Mouse (Mus musculus): ENCODE data around the gene Msrb3. TPM values are rescaled to one million over a fixed set of nuclear protein-coding genes. Genes with fewer than 3 reads are reported as not detected.

Gene Msrb3
- polyA plus RNA-seq, 1 experiment from 2014 or later = 9.2 TPM

DNA sequence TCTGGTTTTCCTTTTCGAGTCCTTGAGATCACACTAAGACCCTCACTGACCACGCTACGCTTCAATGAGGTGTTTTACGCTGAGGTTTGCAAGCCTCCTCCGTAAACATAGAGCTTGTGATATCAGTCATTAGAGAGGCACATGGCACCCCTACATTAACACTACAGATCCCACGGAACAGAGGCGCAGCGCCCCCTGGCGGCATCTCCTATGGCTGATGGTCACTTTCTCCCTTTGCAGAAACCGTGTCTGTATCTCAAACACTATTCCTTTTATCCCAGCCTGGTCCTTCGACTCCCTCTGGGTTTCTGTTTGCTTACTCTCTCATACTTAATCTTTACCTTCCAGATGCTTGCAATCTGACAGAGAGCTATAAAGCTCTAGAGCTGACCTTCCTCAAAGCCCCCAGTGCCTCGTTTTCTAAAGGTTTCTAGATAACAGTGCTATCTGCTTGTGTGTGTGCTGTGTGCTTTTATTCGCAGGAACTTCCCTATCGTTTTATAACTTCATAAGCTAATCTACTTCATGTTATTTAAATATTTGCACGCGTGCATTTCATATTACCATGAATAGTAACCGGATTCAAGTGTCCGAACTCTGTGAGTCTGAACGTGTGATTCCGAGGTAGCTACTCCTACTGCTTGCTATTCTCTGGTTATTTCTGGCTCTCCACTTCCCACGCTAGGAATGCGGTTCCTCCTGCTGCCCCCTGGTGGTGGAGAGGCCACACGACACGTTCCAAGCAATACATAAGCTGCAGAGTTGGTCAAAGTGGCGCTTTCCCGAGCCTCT lies 23.0 kb downstream of the Msrb3 start:
- no peak overlapping the region for H3K4me3 ChIP-seq (ENCODE audit: low read depth, low read length)
- no peaks in the 10 kb centered on the region for H3K36me3 ChIP-seq (ENCODE audit: control insufficient read depth, insufficient read depth, low read length)
- no peak overlapping the region for H3K27ac ChIP-seq (ENCODE audit: low read depth, low read length)
- H3K4me2 ChIP-seq (replicated peaks; ENCODE audit: low read depth, low read length) = no peak overlapping the region
- no peak overlapping the region for H3K9ac ChIP-seq (ENCODE audit: low read depth, low read length)
- no peaks in the 10 kb centered on the region for H3K27me3 ChIP-seq (ENCODE audit: control insufficient read depth, insufficient read depth, low read length)
- WGBS = 18% methylated on average over 26 of the region's 26 CpGs
- DNase-seq (ENCODE audit: low spot score) = peak; percentile 95
- ATAC-seq (ENCODE audit: low FRiP score) = peak; percentile 63; the same call in 1 of the 2 replicates
- no peaks in the 10 kb centered on the region for H3K9me3 ChIP-seq (ENCODE audit: control insufficient read depth, low read length)
- no peaks in the 10 kb centered on the region for H3K4me1 ChIP-seq (replicated peaks; ENCODE audit: control insufficient read depth, insufficient read depth, low read length)

- Histone ChIP-seq H3K9ac (ENCODE audit: low read depth, low read length) (no peak overlapping the region), H3K27ac (ENCODE audit: low read depth, low read length) (no peak overlapping the region), H3K27me3 (ENCODE audit: control insufficient read depth, insufficient read depth, low read length) (no peaks in the 10 kb centered on the region), H3K4me2 (replicated peaks; ENCODE audit: low read depth, low read length) (no peak overlapping the region), H3K4me1 (replicated peaks; ENCODE audit: control insufficient read depth, insufficient read depth, low read length) (no peaks in the 10 kb centered on the region), H3K9me3 (ENCODE audit: control insufficient read depth, low read length) (no peaks in the 10 kb centered on the region), H3K36me3 (ENCODE audit: control insufficient read depth, insufficient read depth, low read length) (no peaks in the 10 kb centered on the region), H3K4me3 (ENCODE audit: low read depth, low read length) (no peak overlapping the region)
- ATAC-seq (ENCODE audit: low FRiP score) = no peak
- WGBS = 66% methylated on average over 12 of the region's 12 CpGs
- no peak for DNase-seq (ENCODE audit: low spot score)
Measured at GRCm38 (mm10) chr10:120874261-120874660, 24.6 kb downstream of the Msrb3 start.

DNA sequence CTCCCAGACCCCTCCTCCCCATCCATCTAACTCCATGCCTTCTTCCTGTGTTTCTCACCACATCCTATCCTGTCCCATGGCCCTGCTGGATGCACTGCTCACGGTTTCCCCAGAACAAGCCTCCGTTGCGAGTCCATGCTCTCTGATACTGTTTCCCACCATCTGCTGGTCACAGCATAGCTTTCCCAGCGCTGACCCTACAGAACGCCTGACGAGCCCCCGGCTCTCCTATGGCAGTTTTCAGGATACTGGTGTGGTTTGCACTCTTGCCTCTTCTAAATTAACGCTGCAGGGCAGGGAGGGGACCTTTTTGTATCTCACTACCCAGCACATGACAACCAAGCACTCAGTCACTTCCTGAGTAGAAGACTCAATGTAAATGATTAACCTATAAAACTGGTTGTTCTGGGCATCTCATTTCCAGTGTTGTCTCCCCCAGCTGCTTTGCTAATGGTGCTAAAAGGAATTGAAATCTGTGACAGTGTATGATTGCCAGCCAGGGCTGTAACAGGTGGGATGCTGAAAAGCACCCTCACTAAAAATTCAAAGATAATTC lies 25.2 kb downstream of the Msrb3 start:
- H3K9ac ChIP-seq (ENCODE audit: low read depth, low read length) = no peak overlapping the region
- 72% methylated on average over 8 of the region's 8 CpGs for WGBS
- no peaks in the 10 kb centered on the region for H3K4me1 ChIP-seq (replicated peaks; ENCODE audit: control insufficient read depth, insufficient read depth, low read length)
- no peak overlapping the region for H3K27ac ChIP-seq (ENCODE audit: low read depth, low read length)
- ATAC-seq (ENCODE audit: low FRiP score) (no peak), DNase-seq (ENCODE audit: low spot score) (no peak)
- no peaks in the 10 kb centered on the region for H3K9me3 ChIP-seq (ENCODE audit: control insufficient read depth, low read length)
- H3K4me2 ChIP-seq (replicated peaks; ENCODE audit: low read depth, low read length) = no peak overlapping the region
- no peak overlapping the region for H3K4me3 ChIP-seq (ENCODE audit: low read depth, low read length)
- H3K27me3 ChIP-seq (ENCODE audit: control insufficient read depth, insufficient read depth, low read length) = no peaks in the 10 kb centered on the region
- no peaks in the 10 kb centered on the region for H3K36me3 ChIP-seq (ENCODE audit: control insufficient read depth, insufficient read depth, low read length)

GRCm38 (mm10) chr10:120872483-120872862 lies 26.4 kb downstream of the Msrb3 start:
- Histone ChIP-seq H3K4me1 (replicated peaks; ENCODE audit: control insufficient read depth, insufficient read depth, low read length) (no peaks in the 10 kb centered on the region), H3K9me3 (ENCODE audit: control insufficient read depth, low read length) (no peaks in the 10 kb centered on the region), H3K4me2 (replicated peaks; ENCODE audit: low read depth, low read length) (no peak overlapping the region; the same call in 1 of the 2 replicates), H3K27ac (ENCODE audit: low read depth, low read length) (no peak overlapping the region), H3K36me3 (ENCODE audit: control insufficient read depth, insufficient read depth, low read length) (no peaks in the 10 kb centered on the region), H3K4me3 (ENCODE audit: low read depth, low read length) (no peak overlapping the region), H3K9ac (ENCODE audit: low read depth, low read length) (no peak overlapping the region), H3K27me3 (ENCODE audit: control insufficient read depth, insufficient read depth, low read length) (no peaks in the 10 kb centered on the region)
- peak; percentile 76 for DNase-seq (ENCODE audit: low spot score)
- WGBS = 30% methylated on average over 13 of the region's 13 CpGs
- peak; percentile 75; the same call in 1 of the 2 replicates for ATAC-seq (ENCODE audit: low FRiP score)

DNA sequence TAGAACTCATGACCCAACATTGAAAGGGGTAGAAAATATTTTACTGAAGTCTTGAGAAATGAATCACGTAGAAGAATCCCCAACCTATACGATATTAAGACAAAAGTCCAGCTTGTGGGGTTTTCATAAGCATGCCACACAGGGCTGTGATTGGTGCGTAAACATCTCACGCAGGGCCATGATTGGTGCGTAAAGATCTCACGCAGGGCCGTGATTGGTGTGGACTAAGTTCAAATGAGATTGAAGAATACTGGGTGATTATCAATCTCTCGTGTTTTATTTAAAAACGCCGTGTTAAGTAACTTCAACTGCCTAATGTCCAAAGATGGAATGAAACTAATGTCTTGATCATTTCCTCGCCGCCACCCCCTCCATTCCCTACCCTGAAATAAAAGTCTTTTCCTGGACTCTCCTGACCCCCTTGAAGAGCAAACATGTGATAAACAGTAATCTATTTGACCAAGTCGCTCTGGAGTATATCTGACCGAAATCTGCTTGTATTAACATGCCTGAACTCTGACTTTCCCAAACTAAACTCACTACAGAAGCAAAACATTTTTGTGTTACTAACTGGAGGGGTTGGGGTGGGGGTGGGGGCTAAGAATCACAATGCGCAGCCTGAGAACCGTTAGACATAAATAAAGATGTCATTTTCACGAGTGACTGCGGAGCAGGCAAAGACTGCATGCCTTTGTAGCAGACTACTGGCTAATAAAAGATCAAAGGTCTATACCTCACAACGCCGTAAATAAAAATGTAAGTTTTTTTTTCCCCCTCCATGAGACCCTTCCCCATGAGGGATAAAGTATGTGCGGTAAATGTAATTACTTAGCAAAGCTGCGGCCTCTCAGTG lies 27.0 kb downstream of the Msrb3 start:
- 74% methylated on average over 22 of the region's 22 CpGs for WGBS
- H3K4me3 ChIP-seq (ENCODE audit: low read depth, low read length) = no peak overlapping the region
- no peak overlapping the region for H3K27ac ChIP-seq (ENCODE audit: low read depth, low read length)
- H3K36me3 ChIP-seq (ENCODE audit: control insufficient read depth, insufficient read depth, low read length) = no peaks in the 10 kb centered on the region
- ATAC-seq (ENCODE audit: low FRiP score) = peak; percentile 28; the same call in 1 of the 2 replicates
- no peaks in the 10 kb centered on the region for H3K27me3 ChIP-seq (ENCODE audit: control insufficient read depth, insufficient read depth, low read length)
- H3K9ac ChIP-seq (ENCODE audit: low read depth, low read length) = no peak overlapping the region
- H3K4me1 ChIP-seq (replicated peaks; ENCODE audit: control insufficient read depth, insufficient read depth, low read length) = no peaks in the 10 kb centered on the region
- no peaks in the 10 kb centered on the region for H3K9me3 ChIP-seq (ENCODE audit: control insufficient read depth, low read length)
- no peak for DNase-seq (ENCODE audit: low spot score)
- H3K4me2 ChIP-seq (replicated peaks; ENCODE audit: low read depth, low read length) = no peak overlapping the region; the same call in 1 of the 2 replicates

DNA sequence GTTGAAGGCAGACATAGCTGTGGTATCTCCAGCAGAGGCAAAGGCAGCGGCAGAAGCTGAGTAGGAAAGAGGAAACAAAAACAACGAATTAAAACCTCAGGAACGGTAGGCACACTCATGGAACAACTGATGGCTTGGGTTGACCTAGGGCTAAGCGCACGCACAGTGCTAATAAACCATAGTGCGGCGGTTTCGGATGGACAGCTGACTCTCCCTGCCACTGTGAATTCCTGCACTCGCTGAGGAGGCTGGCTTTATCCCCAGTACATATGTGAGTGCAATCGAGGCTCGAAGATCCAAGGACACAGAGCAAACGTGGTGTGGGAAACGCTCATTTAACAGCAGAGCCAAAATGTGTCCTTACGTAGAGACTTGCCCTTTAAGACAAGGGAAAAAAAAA lies 27.8 kb downstream of the Msrb3 start:
- ATAC-seq (ENCODE audit: low FRiP score) (no peak), DNase-seq (ENCODE audit: low spot score) (no peak)
- H3K9ac ChIP-seq (ENCODE audit: low read depth, low read length) = no peak overlapping the region
- H3K9me3 ChIP-seq (ENCODE audit: control insufficient read depth, low read length) = no peaks in the 10 kb centered on the region
- no peak overlapping the region for H3K4me3 ChIP-seq (ENCODE audit: low read depth, low read length)
- WGBS = 86% methylated on average over 14 of the region's 14 CpGs
- H3K36me3 ChIP-seq (ENCODE audit: control insufficient read depth, insufficient read depth, low read length) = no peaks in the 10 kb centered on the region
- no peaks in the 10 kb centered on the region for H3K27me3 ChIP-seq (ENCODE audit: control insufficient read depth, insufficient read depth, low read length)
- no peak overlapping the region for H3K4me2 ChIP-seq (replicated peaks; ENCODE audit: low read depth, low read length)
- no peaks in the 10 kb centered on the region for H3K4me1 ChIP-seq (replicated peaks; ENCODE audit: control insufficient read depth, insufficient read depth, low read length)
- no peak overlapping the region for H3K27ac ChIP-seq (ENCODE audit: low read depth, low read length)

DNA sequence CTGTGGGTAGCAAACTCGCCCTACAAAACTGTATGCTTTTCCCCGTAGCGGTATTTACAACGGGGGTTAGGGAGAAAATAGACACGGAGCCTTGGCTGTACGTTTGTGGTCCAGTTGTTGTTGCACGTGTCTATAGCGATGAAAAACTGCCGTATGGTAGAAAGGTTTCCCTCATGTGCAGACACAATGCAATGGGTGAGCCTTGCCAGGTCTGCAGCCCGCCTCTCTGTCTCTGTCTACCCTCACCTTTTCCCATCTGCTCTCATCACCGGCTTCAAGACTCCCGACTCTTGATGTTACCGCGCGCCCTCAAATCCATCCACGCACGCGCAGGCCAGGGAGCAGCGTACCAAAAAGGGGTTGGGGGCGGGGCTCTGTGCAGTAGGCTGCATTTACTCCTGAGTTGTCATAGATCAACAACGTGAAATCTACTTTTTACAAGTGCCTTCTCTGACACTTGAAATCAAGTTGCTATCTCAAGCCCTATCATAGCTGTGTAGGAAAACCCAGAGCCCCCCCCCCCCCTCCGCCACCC lies 29.6 kb downstream of the Msrb3 start:
- H3K27ac ChIP-seq (ENCODE audit: low read depth, low read length) = no peak overlapping the region
- WGBS = 89% methylated on average over 22 of the region's 22 CpGs
- no peaks in the 10 kb centered on the region for H3K9me3 ChIP-seq (ENCODE audit: control insufficient read depth, low read length)
- no peaks in the 10 kb centered on the region for H3K27me3 ChIP-seq (ENCODE audit: control insufficient read depth, insufficient read depth, low read length)
- H3K4me2 ChIP-seq (replicated peaks; ENCODE audit: low read depth, low read length) = no peak overlapping the region
- H3K36me3 ChIP-seq (ENCODE audit: control insufficient read depth, insufficient read depth, low read length) = no peaks in the 10 kb centered on the region
- H3K4me1 ChIP-seq (replicated peaks; ENCODE audit: control insufficient read depth, insufficient read depth, low read length) = no peaks in the 10 kb centered on the region
- H3K9ac ChIP-seq (ENCODE audit: low read depth, low read length) = no peak overlapping the region
- H3K4me3 ChIP-seq (ENCODE audit: low read depth, low read length) = no peak overlapping the region
- no peak for DNase-seq (ENCODE audit: low spot score)
- no peak for ATAC-seq (ENCODE audit: low FRiP score)

- 25% methylated on average over 9 of the region's 9 CpGs for WGBS
- H3K27me3 ChIP-seq (ENCODE audit: control insufficient read depth, insufficient read depth, low read length) = no peaks in the 10 kb centered on the region
- ATAC-seq (ENCODE audit: low FRiP score) (no peak), DNase-seq (ENCODE audit: low spot score) (peak; percentile 80)
- H3K36me3 ChIP-seq (ENCODE audit: control insufficient read depth, insufficient read depth, low read length) = no peaks in the 10 kb centered on the region
- H3K4me2 ChIP-seq (replicated peaks; ENCODE audit: low read depth, low read length) = no peak overlapping the region
- no peaks in the 10 kb centered on the region for H3K4me1 ChIP-seq (replicated peaks; ENCODE audit: control insufficient read depth, insufficient read depth, low read length)
- H3K27ac ChIP-seq (ENCODE audit: low read depth, low read length) = no peak overlapping the region
- no peak overlapping the region for H3K4me3 ChIP-seq (ENCODE audit: low read depth, low read length)
- no peak overlapping the region for H3K9ac ChIP-seq (ENCODE audit: low read depth, low read length)
- no peaks in the 10 kb centered on the region for H3K9me3 ChIP-seq (ENCODE audit: control insufficient read depth, low read length)
Measured at GRCm38 (mm10) chr10:120864446-120864845, 34.5 kb downstream of the Msrb3 start.

Data from hindbrain, embryonic 11.5 days (tissue).